Mouse (Mus musculus): ENCODE measurements around the gene Cldn13. TPM values are rescaled to one million over a fixed set of nuclear protein-coding genes. Genes with fewer than 3 reads are reported as not detected.
A peak's percentile ranks its signal among the peaks of the same experiment; 100 is the strongest.

Cldn13 gene
- polyA plus RNA-seq, 1 experiment from 2014 or later = not detected

GRCm38 (mm10) chr5:134891552-134891951, 23.8 kb downstream of the Cldn13 start:
- no peak overlapping the region for H3K4me3 ChIP-seq (replicated peaks)
- no peak overlapping the region for H3K4me2 ChIP-seq (replicated peaks)
- no peak overlapping the region for H3K9ac ChIP-seq
- H3K9me3 ChIP-seq (replicated peaks) = no peaks in the 10 kb centered on the region
- 74% methylated on average over 8 of the region's 8 CpGs for WGBS
- no peaks in the 10 kb centered on the region for H3K36me3 ChIP-seq
- 0 out of 2 replicates have a peak, but pooled peaks cover 3% of the 10 kb centered on the region for H3K27me3 ChIP-seq
- no peak overlapping the region for H3K27ac ChIP-seq (replicated peaks)
- no peak for ATAC-seq (ENCODE audit: insufficient number of reproducible peaks, low FRiP score, low TSS enrichment, low read depth)
- peaks cover 37% of the 10 kb centered on the region for H3K4me1 ChIP-seq

DNA sequence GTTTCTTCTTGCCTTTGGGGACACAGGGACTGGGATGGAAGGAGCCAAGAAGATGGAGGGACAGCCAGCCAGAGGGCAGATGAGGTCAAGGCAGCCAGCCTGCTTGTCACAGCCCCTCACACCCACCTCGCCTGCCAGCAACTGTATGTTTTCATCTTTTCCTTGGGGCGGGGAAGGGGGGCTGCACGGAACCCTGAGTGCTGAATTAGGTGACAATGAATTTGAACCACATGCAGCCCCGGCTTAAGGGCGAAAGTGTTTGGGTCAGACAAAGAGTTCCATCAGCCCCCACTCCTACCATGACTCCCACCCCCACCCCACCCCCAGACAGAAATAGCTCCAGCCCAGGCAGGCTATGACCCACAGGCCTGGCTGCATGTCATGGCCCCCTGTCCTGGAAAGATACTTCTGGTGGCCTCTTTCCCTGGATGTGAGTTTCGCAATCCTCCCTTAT, 24.7 kb downstream of the Cldn13 start:
- Histone ChIP-seq H3K36me3 (no peaks in the 10 kb centered on the region), H3K27me3 (0 out of 2 replicates have a peak, but pooled peaks cover 3% of the 10 kb centered on the region), H3K9ac (no peak overlapping the region), H3K4me1 (peaks cover 32% of the 10 kb centered on the region), H3K4me2 (replicated peaks) (no peak overlapping the region), H3K9me3 (replicated peaks) (no peaks in the 10 kb centered on the region), H3K27ac (replicated peaks) (no peak overlapping the region), H3K4me3 (replicated peaks) (no peak overlapping the region)
- 56% methylated on average over 6 of the region's 6 CpGs for WGBS
- no peak for ATAC-seq (ENCODE audit: insufficient number of reproducible peaks, low FRiP score, low TSS enrichment, low read depth)

DNA sequence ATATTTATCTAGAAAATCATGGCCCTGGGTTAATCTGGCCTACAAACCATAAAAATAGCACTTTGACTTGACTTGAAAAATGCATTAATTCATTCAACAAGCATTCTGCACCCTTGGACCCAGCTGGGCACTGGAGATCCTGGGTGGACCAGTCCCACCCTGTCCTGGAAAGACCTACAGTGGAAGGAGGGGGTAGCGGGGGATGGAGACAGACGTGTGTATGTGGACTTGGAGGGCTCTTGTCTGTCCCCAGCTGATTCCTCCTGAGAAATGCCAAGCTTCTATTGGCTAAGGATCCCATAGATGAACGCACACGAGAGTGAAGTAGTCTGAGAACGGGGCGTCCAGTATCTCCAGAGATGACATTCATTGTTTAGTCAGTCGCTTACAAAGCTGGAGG, 26.8 kb downstream of the Cldn13 start:
- no peak for ATAC-seq (ENCODE audit: insufficient number of reproducible peaks, low FRiP score, low TSS enrichment, low read depth)
- Histone ChIP-seq H3K9me3 (replicated peaks) (no peaks in the 10 kb centered on the region), H3K27me3 (0 out of 2 replicates have a peak, but pooled peaks cover 3% of the 10 kb centered on the region), H3K4me2 (replicated peaks) (no peak overlapping the region), H3K27ac (replicated peaks) (no peak overlapping the region), H3K4me1 (peaks cover 14% of the 10 kb centered on the region; the same call in 1 of the 2 replicates), H3K9ac (no peak overlapping the region), H3K4me3 (replicated peaks) (no peak overlapping the region), H3K36me3 (no peaks in the 10 kb centered on the region)
- 85% methylated on average over 7 of the region's 7 CpGs for WGBS

GRCm38 (mm10) chr5:134887447-134888335, 27.6 kb downstream of the Cldn13 start:
- Histone ChIP-seq H3K36me3 (no peaks in the 10 kb centered on the region), H3K9me3 (replicated peaks) (no peaks in the 10 kb centered on the region), H3K9ac (no peak overlapping the region), H3K4me1 (peaks cover 9% of the 10 kb centered on the region; the same call in 1 of the 2 replicates), H3K27me3 (0 out of 2 replicates have a peak, but pooled peaks cover 3% of the 10 kb centered on the region), H3K4me2 (replicated peaks) (no peak overlapping the region), H3K27ac (replicated peaks) (peak overlapping the region; percentile 60), H3K4me3 (replicated peaks) (no peak overlapping the region)
- ATAC-seq (ENCODE audit: insufficient number of reproducible peaks, low FRiP score, low TSS enrichment, low read depth) = no peak
- 59% methylated on average over 18 of the region's 18 CpGs for WGBS

GRCm38 (mm10) chr5:134883077-134883476, 32.2 kb downstream of the Cldn13 start:
- H3K4me1 ChIP-seq = no peaks in the 10 kb centered on the region
- no peaks in the 10 kb centered on the region for H3K9me3 ChIP-seq (replicated peaks)
- 0 out of 2 replicates have a peak, but pooled peaks cover 3% of the 10 kb centered on the region for H3K27me3 ChIP-seq
- 65% methylated on average over 3 of the region's 3 CpGs for WGBS
- no peak overlapping the region for H3K27ac ChIP-seq (replicated peaks)
- H3K4me2 ChIP-seq (replicated peaks) = no peak overlapping the region
- H3K4me3 ChIP-seq (replicated peaks) = no peak overlapping the region
- H3K9ac ChIP-seq = no peak overlapping the region
- no peak for ATAC-seq (ENCODE audit: insufficient number of reproducible peaks, low FRiP score, low TSS enrichment, low read depth)
- no peaks in the 10 kb centered on the region for H3K36me3 ChIP-seq

DNA sequence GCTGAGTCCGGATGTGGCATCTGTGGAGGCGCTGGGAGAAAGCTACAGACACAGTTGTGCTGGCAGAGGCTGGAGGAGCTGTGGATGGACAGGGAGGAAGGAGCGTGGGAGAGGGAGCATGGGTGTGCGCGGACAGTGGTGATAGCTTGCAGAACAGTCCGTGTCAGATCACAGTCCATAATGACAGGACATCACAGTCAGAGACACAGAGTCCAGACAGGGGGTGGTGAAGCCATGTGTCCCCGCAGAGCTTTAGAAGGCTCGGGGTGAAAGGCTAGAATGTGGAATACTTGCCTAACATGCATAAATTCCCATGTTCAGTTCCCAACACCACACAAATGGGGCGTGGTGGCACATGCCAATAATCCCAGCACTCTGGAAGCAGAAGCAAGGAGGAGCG, 38.5 kb downstream of the Cldn13 start:
- ATAC-seq (ENCODE audit: insufficient number of reproducible peaks, low FRiP score, low TSS enrichment, low read depth) = no peak
- Histone ChIP-seq H3K36me3 (no peaks in the 10 kb centered on the region), H3K4me2 (replicated peaks) (no peak overlapping the region), H3K27ac (replicated peaks) (no peak overlapping the region), H3K27me3 (no peaks in the 10 kb centered on the region), H3K9me3 (replicated peaks) (no peaks in the 10 kb centered on the region), H3K4me1 (peaks cover 29% of the 10 kb centered on the region), H3K9ac (no peak overlapping the region), H3K4me3 (replicated peaks) (no peak overlapping the region)
- 73% methylated on average over 10 of the region's 10 CpGs for WGBS

DNA sequence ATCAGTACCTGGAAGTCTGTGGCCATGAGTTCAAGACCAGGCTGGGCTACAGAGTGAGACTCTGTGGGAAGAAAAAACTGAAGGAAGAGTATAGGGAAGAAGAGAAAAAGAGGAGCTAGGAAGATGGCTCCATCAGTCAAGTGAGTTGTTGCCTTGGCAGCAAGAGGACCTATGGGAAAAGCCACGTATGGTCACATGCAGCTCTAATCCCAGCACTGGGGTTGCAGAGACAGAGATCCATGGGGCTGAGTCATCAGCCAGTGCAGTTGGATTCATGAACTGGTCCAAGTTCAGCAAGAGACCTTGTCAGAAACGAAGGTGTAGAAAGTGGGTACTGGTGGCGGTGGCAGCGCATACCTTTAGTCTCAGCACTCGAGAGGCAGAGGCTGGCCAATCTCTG, 40.1 kb downstream of the Cldn13 start:
- 94% methylated on average over 5 of the region's 5 CpGs for WGBS
- no peak overlapping the region for H3K9ac ChIP-seq
- H3K4me3 ChIP-seq (replicated peaks) = no peak overlapping the region
- H3K4me2 ChIP-seq (replicated peaks) = no peak overlapping the region
- peak overlapping the region; percentile 35; the same call in 1 of the 2 replicates for H3K27ac ChIP-seq (replicated peaks)
- H3K4me1 ChIP-seq = peaks cover 29% of the 10 kb centered on the region
- no peak for ATAC-seq (ENCODE audit: insufficient number of reproducible peaks, low FRiP score, low TSS enrichment, low read depth)
- H3K9me3 ChIP-seq (replicated peaks) = no peaks in the 10 kb centered on the region
- H3K27me3 ChIP-seq = no peaks in the 10 kb centered on the region
- H3K36me3 ChIP-seq = no peaks in the 10 kb centered on the region

- Histone ChIP-seq H3K27me3 (no peaks in the 10 kb centered on the region), H3K9ac (no peak overlapping the region), H3K4me3 (replicated peaks) (no peak overlapping the region), H3K9me3 (replicated peaks) (no peaks in the 10 kb centered on the region), H3K36me3 (no peaks in the 10 kb centered on the region), H3K27ac (replicated peaks) (peak overlapping the region; percentile 35), H3K4me1 (peaks cover 29% of the 10 kb centered on the region), H3K4me2 (replicated peaks) (no peak overlapping the region)
- WGBS = 38% methylated on average over 21 of the region's 21 CpGs
- peak; percentile 71 for ATAC-seq (ENCODE audit: insufficient number of reproducible peaks, low FRiP score, low TSS enrichment, low read depth)
Measured at GRCm38 (mm10) chr5:134873956-134874879, 41.1 kb downstream of the Cldn13 start.

DNA sequence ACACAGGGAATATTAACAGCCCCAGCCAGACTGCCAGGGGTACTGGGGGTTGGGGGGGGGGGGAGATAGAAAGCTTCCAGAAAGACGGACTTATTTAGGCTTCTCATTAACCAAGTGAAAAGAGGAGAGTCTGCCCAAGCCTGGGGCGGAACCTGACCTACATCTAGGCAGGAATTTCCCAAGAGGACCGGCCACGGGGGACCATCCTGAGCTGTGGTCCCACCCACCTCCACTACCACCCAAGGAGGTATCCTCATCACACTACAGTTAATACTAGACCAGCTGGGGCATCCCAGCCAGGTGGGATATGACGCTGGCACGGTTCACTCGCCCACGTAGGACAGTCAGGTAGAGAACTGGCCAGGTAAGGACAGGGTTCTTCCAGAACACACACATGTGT, 42.3 kb downstream of the Cldn13 start:
- no peak overlapping the region for H3K27ac ChIP-seq (replicated peaks)
- peaks cover 35% of the 10 kb centered on the region for H3K4me1 ChIP-seq
- H3K9me3 ChIP-seq (replicated peaks) = no peaks in the 10 kb centered on the region
- no peak; the same call in 1 of the 2 replicates for ATAC-seq (ENCODE audit: insufficient number of reproducible peaks, low FRiP score, low TSS enrichment, low read depth)
- no peak overlapping the region for H3K4me3 ChIP-seq (replicated peaks)
- no peak overlapping the region for H3K4me2 ChIP-seq (replicated peaks)
- no peak overlapping the region for H3K9ac ChIP-seq
- H3K36me3 ChIP-seq = no peaks in the 10 kb centered on the region
- no peaks in the 10 kb centered on the region for H3K27me3 ChIP-seq
- 80% methylated on average over 8 of the region's 8 CpGs for WGBS

- ATAC-seq (ENCODE audit: insufficient number of reproducible peaks, low FRiP score, low TSS enrichment, low read depth) = no peak
- H3K27ac ChIP-seq (replicated peaks) = 0 out of 2 replicates have a peak overlapping the region, but pooled peaks have one; percentile 34
- no peaks in the 10 kb centered on the region for H3K27me3 ChIP-seq
- no peaks in the 10 kb centered on the region for H3K9me3 ChIP-seq (replicated peaks)
- H3K4me1 ChIP-seq = peaks cover 40% of the 10 kb centered on the region
- no peak overlapping the region for H3K4me3 ChIP-seq (replicated peaks)
- no peak overlapping the region for H3K4me2 ChIP-seq (replicated peaks)
- no peaks in the 10 kb centered on the region for H3K36me3 ChIP-seq
- H3K9ac ChIP-seq = no peak overlapping the region
- 61% methylated on average over 5 of the region's 5 CpGs for WGBS
Measured at GRCm38 (mm10) chr5:134872597-134872996, 42.7 kb downstream of the Cldn13 start.

DNA sequence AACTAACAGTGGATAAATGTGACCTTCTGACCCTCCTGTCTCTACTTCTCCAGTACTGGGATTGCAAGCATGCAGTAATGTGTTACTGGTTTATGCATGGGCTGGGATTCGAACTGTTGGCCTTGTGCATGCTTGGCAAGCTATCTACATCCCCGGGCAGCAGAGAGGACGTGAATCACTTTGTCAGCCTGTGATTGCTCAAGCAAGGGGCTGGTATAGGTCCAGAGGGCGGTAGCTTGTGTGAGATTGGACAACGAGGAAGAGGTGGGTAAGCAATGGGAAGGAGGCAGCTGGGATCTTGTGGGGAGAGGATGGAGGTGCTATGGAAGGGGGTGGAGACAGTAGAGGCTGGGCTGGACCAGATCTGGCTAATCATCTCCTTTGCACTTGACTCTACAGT, 46.8 kb downstream of the Cldn13 start:
- Histone ChIP-seq H3K27ac (replicated peaks) (peak overlapping the region; percentile 92), H3K9ac (no peak overlapping the region), H3K4me2 (replicated peaks) (no peak overlapping the region), H3K36me3 (no peaks in the 10 kb centered on the region), H3K9me3 (replicated peaks) (no peaks in the 10 kb centered on the region), H3K4me1 (peaks cover 43% of the 10 kb centered on the region), H3K4me3 (replicated peaks) (no peak overlapping the region), H3K27me3 (no peaks in the 10 kb centered on the region)
- no peak for ATAC-seq (ENCODE audit: insufficient number of reproducible peaks, low FRiP score, low TSS enrichment, low read depth)
- WGBS = 69% methylated on average over 5 of the region's 5 CpGs

All from embryonic facial prominence, embryonic 15.5 days (tissue).